30 mouse cellular contexts compared by ENCODE assay signal in genomic region chrX:157630341-157630740, GRCm38 (mm10). TPM values are rescaled to one million over a fixed set of nuclear protein-coding genes. Genes with fewer than 3 reads are reported as not detected.
DNase-seq lines count a peak whose midpoint lies in the region; ATAC-seq lines count a peak whose summit lies in the region.
"Had no signal": no experiment of that assay in that cellular context is flagged by ENCODE, and none has a peak within 500 bp of the region (broad histone marks: within the 10 kb centered on the region; RNA-seq: fewer than 3 reads in every experiment).

No protein-coding gene starts in this region.

- no peaks in the 10 kb centered on the region for H3K9me3 ChIP-seq in kidney, embryonic 15.5 days (replicated peaks)
- H3K9me3 ChIP-seq: embryonic facial prominence, embryonic 10.5 days; embryonic facial prominence, embryonic 13.5 days; forebrain, embryonic 12.5 days; forebrain, embryonic 15.5 days; heart, embryonic 15.5 days; hindbrain, embryonic 13.5 days had no signal

- no peaks in the 10 kb centered on the region for H3K4me1 ChIP-seq in kidney, embryonic 15.5 days
- H3K4me1 ChIP-seq: embryonic facial prominence, embryonic 10.5 days; embryonic facial prominence, embryonic 13.5 days; forebrain, embryonic 12.5 days; forebrain, embryonic 15.5 days; heart, embryonic 12.5 days; heart, embryonic 15.5 days; hindbrain, embryonic 10.5 days; hindbrain, embryonic 13.5 days had no signal

- DNase-seq in 3T3-L1 (ENCODE audit: low read depth, low spot score), result peak; percentile 54
- DNase-seq in Muller cell, postnatal 12 days (ENCODE audit: inconsistent ontology term), result peak; percentile 74
- no peak for DNase-seq in urinary bladder, adult 18-20 months (ENCODE audit: low spot score in 2 of 2)
- no peak for DNase-seq in ovary, postnatal 36 days (ENCODE audit: low spot score)
- DNase-seq: adrenal gland, postnatal 14 days; cerebellum, adult 11 months; cerebellum, adult 2 months; cerebellum, adult 9-11 months; cerebellum, postnatal 25 days; embryo, embryonic 11 days; gastrocnemius, postnatal 10 days; gastrocnemius, postnatal 36 days; heart, adult 11 months; heart, postnatal 10 days; heart, postnatal 36 days had no signal

- no peak overlapping the region for H3K9ac ChIP-seq in kidney, embryonic 15.5 days
- H3K9ac ChIP-seq: embryonic facial prominence, embryonic 13.5 days; forebrain, embryonic 12.5 days; forebrain, embryonic 15.5 days; heart, embryonic 12.5 days; heart, embryonic 15.5 days; hindbrain, embryonic 13.5 days had no signal

- H3K27ac ChIP-seq in kidney, embryonic 15.5 days, result no peak overlapping the region
- H3K27ac ChIP-seq: embryonic facial prominence, embryonic 10.5 days; embryonic facial prominence, embryonic 13.5 days; forebrain, embryonic 12.5 days; forebrain, embryonic 15.5 days; heart, embryonic 15.5 days; hindbrain, embryonic 10.5 days; hindbrain, embryonic 13.5 days; hindbrain, postnatal 0 days had no signal

- ATAC-seq in common myeloid progenitor, adult 5-6 weeks (replicated peaks; ENCODE audit: low read depth, poor library complexity, severe bottlenecking), result peak; percentile 52
- peak; percentile 60 for ATAC-seq in megakaryocyte progenitor cell, adult 5-6 weeks (replicated peaks; ENCODE audit: poor library complexity)
- ATAC-seq in kidney, embryonic 15.5 days (replicated peaks; ENCODE audit: low FRiP score), result no peak
- ATAC-seq: forebrain, embryonic 15.5 days; hindbrain, postnatal 0 days; inflammation-experienced regulatory T-cells, adult 6 months; intestine, embryonic 16.5 days had no signal

- no peaks in the 10 kb centered on the region for H3K27me3 ChIP-seq in kidney, embryonic 15.5 days
- H3K27me3 ChIP-seq: embryonic facial prominence, embryonic 13.5 days; forebrain, embryonic 12.5 days; forebrain, embryonic 15.5 days; heart, embryonic 12.5 days; heart, embryonic 15.5 days; hindbrain, embryonic 13.5 days had no signal

- WGBS in kidney, embryonic 15.5 days, result 82% methylated on average over 4 of the region's 4 CpGs

- no peak overlapping the region for H3K4me2 ChIP-seq in kidney, embryonic 15.5 days
- H3K4me2 ChIP-seq: embryonic facial prominence, embryonic 13.5 days; forebrain, embryonic 12.5 days; forebrain, embryonic 15.5 days; heart, embryonic 12.5 days; heart, embryonic 15.5 days; hindbrain, embryonic 13.5 days had no signal

- H3K36me3 ChIP-seq in kidney, embryonic 15.5 days, result no peaks in the 10 kb centered on the region
- H3K36me3 ChIP-seq: embryonic facial prominence, embryonic 10.5 days; embryonic facial prominence, embryonic 13.5 days; forebrain, embryonic 12.5 days; forebrain, embryonic 15.5 days; heart, embryonic 12.5 days; heart, embryonic 15.5 days; hindbrain, embryonic 10.5 days; hindbrain, embryonic 13.5 days had no signal

- H3K4me3 ChIP-seq in kidney, embryonic 15.5 days (replicated peaks), result no peak overlapping the region
- H3K4me3 ChIP-seq: embryonic facial prominence, embryonic 10.5 days; embryonic facial prominence, embryonic 13.5 days; erythroblast, embryonic 14.5 days; forebrain, embryonic 12.5 days; forebrain, embryonic 15.5 days; heart, embryonic 12.5 days; heart, embryonic 15.5 days; hindbrain, embryonic 10.5 days; hindbrain, embryonic 13.5 days had no signal

RNA-seq across cellular contexts. Expression of gene Mbtps2, which starts 31.8 kb away (rescaled TPM):
- total RNA-seq in common myeloid progenitor, adult 5-6 weeks (2017), result 18.6 and 30.1 TPM in 2 replicates
- 24.9 and 28.4 TPM in 2 replicates for total RNA-seq in megakaryocyte progenitor cell, adult 5-6 weeks (2015)
- total RNA-seq in megakaryocyte progenitor cell, adult 5-6 weeks (2017), result 9.5 and 14.1 TPM in 2 replicates
- 27.3 and 29.6 TPM in 2 replicates for polyA plus RNA-seq in kidney, embryonic 15.5 days (2015; fragmentation: Nextera tagmentation; extraction: Ambion mirVana)
- polyA plus RNA-seq: erythroblast, embryonic 14.5 days had no signal

Comparison
In these comparisons a context has a peak if more than half of its experiments do, and no peak if none do; other contexts are left out.
1. DNase-seq: peak in 3T3-L1 (single experiment) and Muller cell, postnatal 12 days (single experiment); none in urinary bladder, adult 18-20 months (0 of 2) and ovary, postnatal 36 days (single experiment).